In genomic region chr13:92791474-92791873, GRCm38 (mm10) we compare ENCODE assay signal across 17 mouse cellular contexts. TPM values are rescaled to one million over a fixed set of nuclear protein-coding genes. Genes with fewer than 3 reads are reported as not detected.
"Had no signal": no experiment of that assay in that cellular context is flagged by ENCODE, and none has a peak within 500 bp of the region (broad histone marks: within the 10 kb centered on the region; RNA-seq: fewer than 3 reads in every experiment).

No protein-coding gene starts in this region.

- H3K9ac ChIP-seq: liver, embryonic 13.5 days; lung, embryonic 14.5 days; neural tube, embryonic 12.5 days; neural tube, embryonic 15.5 days had no signal

- H3K27ac ChIP-seq: kidney, postnatal 0 days; layer of hippocampus, adult 2 months; liver, embryonic 13.5 days; macrophage; midbrain, embryonic 10.5 days; neural tube, embryonic 12.5 days; neural tube, embryonic 15.5 days had no signal

- ATAC-seq: lung, postnatal 0 days had no signal

- DNase-seq: kidney, adult 2 months; kidney, postnatal 25 days; layer of hippocampus, adult 9-11 months; liver, embryonic 13.5 days; lung, embryonic 14.5 days; midbrain, embryonic 14.5 days; thymus, adult 2 months; thymus, postnatal 14 days; thymus, postnatal 4 days had no signal

- H3K4me2 ChIP-seq: liver, embryonic 13.5 days; lung, embryonic 14.5 days; neural tube, embryonic 12.5 days; neural tube, embryonic 15.5 days had no signal

- H3K36me3 ChIP-seq: liver, embryonic 13.5 days; midbrain, embryonic 10.5 days; neural tube, embryonic 12.5 days; neural tube, embryonic 15.5 days had no signal

- H3K4me1 ChIP-seq: liver, embryonic 13.5 days had no signal

- H3K9me3 ChIP-seq: liver, embryonic 13.5 days; megakaryocyte, embryonic 14.5 days; midbrain, embryonic 10.5 days; neural tube, embryonic 12.5 days; neural tube, embryonic 15.5 days had no signal

- H3K4me3 ChIP-seq: layer of hippocampus, adult 2 months; liver, embryonic 13.5 days; megakaryocyte, embryonic 14.5 days; midbrain, embryonic 10.5 days; neural tube, embryonic 12.5 days; neural tube, embryonic 15.5 days had no signal

RNA-seq across cellular contexts. Expression of gene Thbs4, which starts 3.1 kb away (rescaled TPM):
- polyA plus RNA-seq: macrophage had no signal
